Mouse (Mus musculus): Measurements from ENCODE around the gene Nat8f4.
"Not testable (repeated sequence)": the region's sequence is repeated elsewhere in the genome, so short reads cannot be mapped to it uniquely, and the experiment has no call there.

DNA sequence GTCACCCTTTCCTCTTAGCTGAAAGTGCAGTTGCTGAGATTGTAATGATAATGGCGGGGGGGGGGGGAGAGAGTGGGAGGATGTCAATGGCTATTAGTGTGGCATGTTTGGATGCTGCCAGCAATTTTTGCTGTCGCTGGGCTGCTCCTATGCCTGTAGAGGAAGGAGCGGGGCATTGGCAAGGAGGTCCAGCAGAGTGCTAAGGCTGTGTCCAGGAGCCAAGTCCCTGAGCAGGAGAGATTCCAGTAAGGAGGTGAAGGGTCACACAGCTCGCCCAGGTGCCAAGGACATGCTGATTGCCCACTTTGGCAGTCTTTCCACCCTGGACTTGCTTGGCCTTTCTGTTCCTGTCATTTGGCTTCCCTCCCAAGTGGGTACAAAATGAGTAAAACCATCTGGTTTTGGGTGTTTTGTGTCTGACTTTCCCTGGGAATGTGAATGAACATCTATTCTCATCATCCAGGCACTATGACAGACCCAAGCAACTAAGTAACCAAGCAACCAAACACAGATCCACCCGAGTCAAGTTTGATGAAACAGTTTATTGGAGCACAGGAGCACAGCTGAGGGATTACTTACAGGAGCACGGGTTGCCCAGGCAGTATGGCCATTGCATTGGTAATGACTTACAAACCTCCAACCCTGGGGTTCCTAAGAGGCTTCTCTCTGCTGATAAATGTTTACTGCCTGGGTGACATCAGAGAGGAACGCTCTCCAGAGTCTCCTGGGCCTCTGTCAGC is 39.6 kb downstream of the Nat8f4 start:
- not testable (repeated sequence) for TF ChIP-seq CTCF (conservative IDR thresholded peaks at IDR 0.05; ENCODE audit: low read length); POU5F1 (IDR thresholded peaks at IDR 0.05; ENCODE audit: borderline replicate concordance, low read length)

Measured in E14TG2a.4 (cell line).